Mouse (Mus musculus) liver, postnatal 0 days (tissue): Measurements from ENCODE around the gene Ufm1.

Experiments used
- CTCF ChIP-seq: sonication (generic); IDR thresholded peaks from 2 replicates; pipeline ENCODE4 v1.5.1; 2016; ENCODE audit warnings: antibody characterized with exemption, low read depth
- EP300 ChIP-seq: IDR thresholded peaks from 2 replicates; pipeline ENCODE4 v1.6.1; 2016; ENCODE audit warnings: antibody characterized with exemption, low read depth, mild to moderate bottlenecking

DNA sequence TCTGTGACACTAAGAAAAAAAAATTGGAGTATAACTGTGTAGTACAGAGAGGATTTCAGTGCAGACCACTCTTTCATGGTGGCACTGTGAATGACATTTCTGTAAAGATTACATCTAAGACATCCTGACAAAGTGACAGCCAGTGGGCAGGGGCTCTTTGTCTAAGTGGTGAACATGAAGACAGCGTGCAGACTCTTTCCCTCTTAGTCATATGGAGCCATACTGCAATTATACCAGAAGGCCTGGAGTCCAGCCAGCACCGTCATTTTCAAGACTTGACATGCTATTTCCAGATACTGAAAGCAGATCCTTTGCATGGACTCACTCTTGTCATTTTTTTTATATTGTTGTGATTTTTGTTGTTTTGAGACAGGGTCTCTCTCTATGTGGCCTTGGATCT lies 29.4 kb downstream of the Ufm1 start:
- TF ChIP-seq CTCF (no peak), EP300 (no peak)
